Mouse (Mus musculus): Measurements from ENCODE around the gene Gm28230.

DNA sequence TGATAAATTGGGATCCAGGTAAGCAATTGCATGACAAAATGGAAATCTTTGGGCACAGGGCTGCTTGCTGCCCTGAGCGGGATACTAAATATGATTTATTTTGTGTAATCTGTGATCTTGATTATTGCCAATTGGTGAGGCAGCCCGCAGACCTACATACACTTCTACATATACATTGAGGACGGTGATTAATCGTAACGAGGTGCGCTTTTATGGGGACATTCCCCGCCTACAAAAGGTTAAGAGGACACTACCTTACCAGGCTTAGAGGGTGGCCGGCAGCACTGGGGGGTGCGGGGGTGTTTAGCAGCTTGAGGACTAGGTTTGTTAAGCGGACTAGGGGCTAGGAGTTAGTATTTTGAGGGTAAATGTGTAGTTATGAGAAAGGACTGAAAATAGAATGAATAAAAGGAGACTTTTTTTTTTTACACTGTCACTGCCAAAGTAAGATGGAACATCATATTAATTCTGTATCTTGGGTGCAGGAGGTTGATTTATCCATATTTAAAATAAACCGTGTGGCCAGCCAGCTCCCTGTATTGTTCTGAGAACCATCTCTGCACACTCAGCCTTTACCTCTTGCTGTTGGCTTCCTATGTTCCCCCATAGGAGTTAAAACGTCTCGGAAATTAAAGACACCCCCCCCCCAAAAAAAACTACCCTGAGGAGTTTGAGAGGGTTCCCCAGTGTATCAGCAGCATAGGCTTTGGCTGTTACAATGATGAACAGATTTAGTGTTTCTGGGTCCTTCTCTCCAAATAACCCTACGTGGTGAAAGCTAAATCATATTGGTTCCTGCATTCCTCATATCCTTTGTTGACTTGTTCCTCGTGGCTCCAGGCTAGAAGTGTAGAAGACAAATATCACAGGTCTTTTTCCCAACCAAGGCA, 10.4 kb downstream of the Gm28230 start:
- TF ChIP-seq HCFC1 (IDR thresholded peaks at IDR 0.05; ENCODE audit: borderline replicate concordance, insufficient read depth, low read length) (no peak), ZC3H11A (IDR thresholded peaks at IDR 0.05; ENCODE audit: borderline replicate concordance, low read depth, low read length) (no peak)

Data from ES-E14 (cell line).